In genomic region chr5:30587681-30588300, GRCm38 (mm10) we compare ENCODE assay signal across 8 mouse cellular contexts. TPM values are rescaled to one million over a fixed set of nuclear protein-coding genes. Genes with fewer than 3 reads are reported as not detected.
DNase-seq lines count a peak whose midpoint lies in the region; ATAC-seq and TF ChIP-seq lines count a peak whose summit lies in the region.

Gene Kcnk3, plus strand, starts transcription at chr5:30588170.

- no peak for TF ChIP-seq CTCF in liver, embryonic 14.5 days (IDR thresholded peaks at IDR 0.05; ENCODE audit: low read depth)

- peak within 1 kb of the TSS; percentile 47 for H3K4me2 ChIP-seq in liver, embryonic 14.5 days (ENCODE audit: low read depth)
- H3K4me2 ChIP-seq in neural tube, embryonic 14.5 days (ENCODE audit: low read depth, low read length), result peak within 1 kb of the TSS; percentile 91

- no peaks in the 10 kb centered on the region for H3K4me1 ChIP-seq in liver, embryonic 14.5 days (replicated peaks; ENCODE audit: control insufficient read depth in 2 of 2, insufficient read depth in 2 of 2, low read length in 1 of 2)
- peaks cover 5% of the 10 kb centered on the region; the same call in 1 of the 2 replicates for H3K4me1 ChIP-seq in neural tube, embryonic 14.5 days (ENCODE audit: control insufficient read depth, insufficient read depth, low read length)

- no peak for ATAC-seq in liver, embryonic 14.5 days (ENCODE audit: insufficient read depth)
- ATAC-seq in neural tube, embryonic 14.5 days (ENCODE audit: low read depth), result peak; percentile 78

- peak within 1 kb of the TSS in 1 of 2 experiments; percentile 31; a peak in 2 of 4 replicates for H3K4me3 ChIP-seq in liver, embryonic 14.5 days (ENCODE audit: insufficient read depth in 1 of 2, low read depth in 2 of 2, low read length in 2 of 2)
- peak within 1 kb of the TSS; percentile 61 for H3K4me3 ChIP-seq in neural tube, embryonic 14.5 days (ENCODE audit: low read depth, low read length)

- H3K9me3 ChIP-seq in liver, embryonic 14.5 days (ENCODE audit: control insufficient read depth, low read length), result no peaks in the 10 kb centered on the region
- no peaks in the 10 kb centered on the region for H3K9me3 ChIP-seq in neural tube, embryonic 14.5 days (ENCODE audit: control insufficient read depth, low read length)

- no peaks in the 10 kb centered on the region for H3K36me3 ChIP-seq in liver, embryonic 14.5 days (replicated peaks; ENCODE audit: control insufficient read depth, insufficient read depth, low read depth)
- H3K36me3 ChIP-seq in neural tube, embryonic 14.5 days (ENCODE audit: control insufficient read depth, insufficient read depth, low read length), result no peaks in the 10 kb centered on the region

- H3K27me3 ChIP-seq in liver, embryonic 14.5 days (ENCODE audit: control insufficient read depth, insufficient read depth, low read length), result peaks cover 41% of the 10 kb centered on the region
- H3K27me3 ChIP-seq in neural tube, embryonic 14.5 days (ENCODE audit: control insufficient read depth, insufficient read depth, low read length), result peaks cover 6% of the 10 kb centered on the region; the same call in 1 of the 2 replicates

- no peak for TF ChIP-seq EP300 in liver, embryonic 14.5 days (IDR thresholded peaks at IDR 0.05; ENCODE audit: low read depth)

- WGBS in liver, embryonic 14.5 days (ENCODE audit: insufficient replicate concordance), result 1% methylated on average over 40 of the region's 54 CpGs
- WGBS in neural tube, embryonic 14.5 days, result 0% methylated on average over 20 of the region's 54 CpGs

- peak; percentile 68 for DNase-seq in right cerebral cortex, postnatal 4 days
- no peak for DNase-seq in right cerebral cortex, postnatal 36 days (ENCODE audit: low spot score in 2 of 2)
- DNase-seq in embryo, embryonic 9.5 days (ENCODE audit: extremely low spot score), result peak; percentile 75
- DNase-seq in heart, adult 9 months (ENCODE audit: low spot score in 2 of 2), result peak; percentile 39 to 50
- peak; percentile 52 for DNase-seq in kidney, adult 9 months
- no peak for DNase-seq in liver, embryonic 14.5 days (ENCODE audit: low read depth in 3 of 3, low spot score in 3 of 3)
- peak; percentile 71 for DNase-seq in urinary bladder, adult 2 months (ENCODE audit: low spot score)

- no peak within 1 kb of the TSS for H3K9ac ChIP-seq in liver, embryonic 14.5 days (replicated peaks)
- peak within 1 kb of the TSS; percentile 80 for H3K9ac ChIP-seq in neural tube, embryonic 14.5 days (replicated peaks; ENCODE audit: low read depth, low read length)

- no peak within 1 kb of the TSS for H3K27ac ChIP-seq in liver, embryonic 14.5 days
- H3K27ac ChIP-seq in neural tube, embryonic 14.5 days (ENCODE audit: low read depth, low read length), result peak within 1 kb of the TSS; percentile 78

RNA-seq across cellular contexts. Expression of gene Kcnk3, which starts in this region (rescaled TPM):
- 0.07 and 0.11 TPM in 2 replicates for polyA plus RNA-seq in liver, embryonic 14.5 days (2012; rRNA removed)
- 0.11 and 0.16 TPM in 2 replicates for polyA plus RNA-seq in liver, embryonic 14.5 days (2014; fragmentation: Nextera tagmentation; extraction: Ambion mirVana)
- polyA plus RNA-seq in neural tube, embryonic 14.5 days (2014; fragmentation: Nextera tagmentation; extraction: Ambion mirVana), result 10.5 and 12.9 TPM in 2 replicates
- polyA plus RNA-seq in urinary bladder, adult 2 months (2012; rRNA removed), result 15.1 and 28.4 TPM in 2 replicates

Comparison
In these comparisons a context has a peak if more than half of its experiments do, and no peak if none do; other contexts are left out.
1. DNase-seq: peak in right cerebral cortex, postnatal 4 days (single experiment), embryo, embryonic 9.5 days (single experiment), heart, adult 9 months (2 of 2), kidney, adult 9 months (single experiment) and urinary bladder, adult 2 months (single experiment); none in right cerebral cortex, postnatal 36 days (0 of 2) and liver, embryonic 14.5 days (0 of 3).